Mouse (Mus musculus): ENCODE data around the gene Rai1.

The Rai1 gene

GRCm38 (mm10) chr11:60100827-60101555, 3.8 kb upstream of the Rai1 start:
- WGBS, result 87% methylated on average over 4 of the region's 4 CpGs

DNA sequence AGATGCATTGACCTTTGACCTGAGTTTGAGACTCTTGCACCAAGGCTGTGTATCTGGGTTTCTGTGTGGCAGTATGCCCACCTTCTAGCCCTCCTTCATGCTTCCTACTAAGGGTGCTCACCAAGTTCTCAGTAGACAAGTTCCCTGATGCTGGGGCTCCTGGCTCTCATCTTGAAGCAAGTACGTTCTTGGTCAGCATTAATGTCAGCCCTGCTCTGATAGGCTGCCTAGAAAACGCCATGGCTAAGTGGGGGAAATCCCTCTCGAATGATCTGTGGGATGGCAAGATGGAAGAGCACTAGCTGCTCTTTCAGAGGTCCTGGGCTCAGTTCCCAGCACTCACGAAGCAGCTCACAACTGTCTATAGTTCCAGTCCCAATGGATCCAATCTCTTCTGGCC, 2.8 kb upstream of the Rai1 start:
- 85% methylated on average over 4 of the region's 4 CpGs for WGBS

DNA sequence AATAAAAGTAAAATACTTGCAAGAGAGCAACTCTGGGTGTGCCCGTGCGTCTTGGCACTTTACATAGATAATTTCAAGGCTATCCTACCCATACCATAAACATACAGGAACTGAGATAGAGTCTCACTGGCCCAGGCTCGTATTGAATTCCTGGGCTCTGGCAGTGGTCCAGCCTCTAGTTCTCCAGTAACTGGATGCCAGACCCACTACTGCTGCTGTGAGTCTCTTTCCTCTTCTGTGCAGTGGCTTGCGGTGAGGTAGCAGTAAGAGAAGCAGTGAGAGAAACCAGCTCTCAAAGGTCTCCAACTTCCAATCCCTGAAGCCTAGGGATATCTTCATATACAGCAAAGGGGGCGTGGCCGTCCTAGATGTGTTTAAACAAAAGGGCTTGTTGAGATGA, 2.1 kb upstream of the Rai1 start:
- WGBS, result 74% methylated on average over 6 of the region's 6 CpGs

DNA sequence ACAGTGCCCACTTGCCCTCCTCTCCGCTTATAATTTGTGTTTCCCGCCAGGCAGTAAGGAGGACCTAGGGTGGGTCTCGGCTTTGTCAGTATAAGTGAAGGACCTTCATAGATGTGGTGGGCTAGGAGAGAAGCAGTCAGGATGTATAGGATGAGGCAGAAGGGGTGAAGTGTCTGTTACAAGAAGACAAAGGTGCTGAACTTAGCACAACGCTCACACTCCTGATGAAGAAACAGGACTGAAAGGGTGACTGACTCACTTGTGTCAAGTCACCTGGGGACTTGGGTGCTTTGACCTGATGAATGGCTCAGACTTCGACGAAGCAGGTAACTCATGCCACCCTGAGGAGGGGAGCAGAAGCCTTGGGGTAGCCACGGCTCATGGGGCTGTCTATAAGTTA, 1.2 kb upstream of the Rai1 start:
- WGBS, result 94% methylated on average over 7 of the region's 7 CpGs

DNA sequence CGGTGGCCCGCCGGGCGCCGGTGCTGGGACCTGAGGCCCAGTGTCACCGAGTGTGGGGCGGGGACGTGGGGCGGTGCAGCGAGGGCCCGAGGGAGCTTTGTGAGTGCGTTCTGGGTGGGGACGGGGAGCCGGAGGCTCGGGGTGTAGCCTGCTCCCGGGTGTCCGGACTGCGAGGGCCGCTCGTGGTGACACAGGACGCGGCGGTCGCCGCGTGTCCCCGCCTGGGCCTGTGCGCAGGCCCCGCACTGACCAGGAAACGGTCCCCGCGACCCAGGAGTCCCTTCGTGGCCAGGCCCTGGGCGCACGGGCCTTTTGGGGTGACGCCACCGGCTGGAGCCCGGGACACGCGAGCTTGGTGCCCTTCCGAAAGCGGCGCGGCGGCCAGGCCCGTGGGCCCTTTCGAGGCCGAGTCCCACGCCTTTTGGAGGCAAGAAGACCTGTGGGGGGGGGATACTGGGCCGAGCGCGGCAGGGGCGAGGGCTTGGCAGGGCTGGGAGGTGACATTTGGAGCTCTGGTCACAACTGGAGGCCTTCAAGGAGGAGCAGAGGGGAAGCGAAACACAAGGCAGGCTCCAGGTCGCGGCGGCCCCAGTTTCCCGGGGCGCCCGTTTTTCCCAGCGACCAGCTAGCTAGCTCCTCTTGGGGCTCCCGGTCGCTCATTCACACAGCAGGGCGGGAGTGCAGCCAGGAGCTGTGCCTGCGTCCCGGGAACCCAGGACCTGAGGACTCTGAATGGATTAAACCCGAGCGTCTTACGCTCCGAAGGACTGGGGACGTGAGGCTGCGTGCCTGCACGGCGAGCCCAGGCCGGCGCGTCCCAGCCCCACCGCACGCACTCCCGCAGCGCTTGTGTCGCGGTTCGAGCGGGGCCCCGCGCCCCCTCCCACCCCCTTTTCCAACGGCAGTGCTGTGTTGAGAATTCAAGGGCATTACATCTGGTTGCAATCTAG, 1.1 kb downstream of the Rai1 start:
- WGBS, result under 1% methylated on average over 88 of the region's 88 CpGs

GRCm38 (mm10) chr11:60106543-60107110, 1.8 kb downstream of the Rai1 start:
- 3% methylated on average over 14 of the region's 14 CpGs for WGBS

DNA sequence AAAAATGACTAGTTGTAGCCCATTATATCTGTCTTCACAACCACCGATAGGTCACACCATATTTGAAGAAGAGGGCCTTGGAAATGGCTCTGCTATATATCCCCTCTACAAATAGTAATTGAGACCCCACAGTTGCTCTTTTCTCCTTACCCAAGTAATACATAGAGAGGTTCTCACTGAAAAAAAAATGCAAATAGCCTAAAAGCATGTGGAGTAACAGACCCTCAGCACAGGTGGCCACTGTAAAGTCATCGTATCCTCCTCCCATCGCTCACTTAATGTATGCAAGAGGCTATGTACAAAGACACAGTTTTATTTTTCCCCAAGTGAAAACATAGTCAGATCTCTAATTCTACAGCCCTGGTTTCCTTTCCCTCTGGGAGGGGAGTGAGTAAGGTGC, 2.6 kb downstream of the Rai1 start:
- 60% methylated on average over 3 of the region's 3 CpGs for WGBS

- 54% methylated on average over 5 of the region's 5 CpGs for WGBS
These were observed 3.9 kb downstream of the Rai1 start for GRCm38 (mm10) chr11:60108631-60109172.

DNA sequence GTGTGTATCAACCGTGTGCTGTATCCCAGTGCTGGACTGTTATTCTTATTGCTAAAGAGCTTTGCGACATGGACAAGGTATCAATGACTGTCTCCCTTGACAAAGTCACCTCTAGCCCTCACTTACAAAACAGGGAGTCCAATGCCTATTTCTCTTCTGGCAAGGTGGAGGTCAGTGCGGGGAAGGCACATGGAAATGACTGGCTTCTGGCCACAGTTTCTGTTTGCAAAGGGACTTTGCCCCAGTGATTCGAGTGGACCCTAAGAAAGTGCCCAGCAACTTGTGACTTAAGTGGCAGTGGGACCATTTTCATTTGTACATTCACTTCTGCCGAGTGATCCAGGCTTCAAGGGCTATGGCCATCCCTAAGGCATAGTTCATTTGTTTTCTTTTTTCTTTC, 5.6 kb downstream of the Rai1 start:
- WGBS, result 73% methylated on average over 5 of the region's 5 CpGs

- WGBS, result 74% methylated on average over 2 of the region's 2 CpGs
These were observed 6.8 kb downstream of the Rai1 start for GRCm38 (mm10) chr11:60111576-60111975.

GRCm38 (mm10) chr11:60113624-60114023, 8.8 kb downstream of the Rai1 start:
- 21% methylated on average over 4 of the region's 4 CpGs for WGBS

GRCm38 (mm10) chr11:60114296-60115023, 9.6 kb downstream of the Rai1 start:
- WGBS, result 4% methylated on average over 21 of the region's 21 CpGs

DNA sequence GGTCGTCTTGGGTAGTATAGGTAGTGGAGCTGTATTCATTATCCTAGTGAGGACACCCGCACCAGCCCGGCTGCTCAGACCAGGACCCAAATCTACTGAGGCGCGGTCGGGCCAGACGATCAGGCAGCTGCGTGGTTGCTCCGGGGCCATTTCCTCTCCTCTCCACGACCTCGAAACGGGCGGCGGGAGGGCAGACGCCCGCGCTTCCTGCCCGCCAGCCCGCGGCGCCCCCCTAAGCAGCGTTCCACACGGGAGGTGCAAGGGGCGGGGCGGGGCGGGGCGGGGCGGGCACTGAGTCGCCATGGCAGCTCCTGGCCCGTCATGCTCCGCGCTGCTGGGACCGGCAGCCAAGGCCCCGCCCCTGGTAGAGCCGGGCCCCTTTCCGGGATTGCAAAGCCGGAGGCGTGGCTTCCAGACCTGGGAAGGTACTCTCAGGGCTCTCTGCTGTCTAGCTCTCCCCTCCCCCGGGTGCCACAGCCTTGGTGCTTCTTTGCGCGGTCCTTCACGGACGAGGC, 10.3 kb downstream of the Rai1 start:
- WGBS, result under 1% methylated on average over 41 of the region's 43 CpGs

- WGBS, result 19% methylated on average over 6 of the region's 6 CpGs
These were observed 10.9 kb downstream of the Rai1 start for GRCm38 (mm10) chr11:60115638-60116276.

DNA sequence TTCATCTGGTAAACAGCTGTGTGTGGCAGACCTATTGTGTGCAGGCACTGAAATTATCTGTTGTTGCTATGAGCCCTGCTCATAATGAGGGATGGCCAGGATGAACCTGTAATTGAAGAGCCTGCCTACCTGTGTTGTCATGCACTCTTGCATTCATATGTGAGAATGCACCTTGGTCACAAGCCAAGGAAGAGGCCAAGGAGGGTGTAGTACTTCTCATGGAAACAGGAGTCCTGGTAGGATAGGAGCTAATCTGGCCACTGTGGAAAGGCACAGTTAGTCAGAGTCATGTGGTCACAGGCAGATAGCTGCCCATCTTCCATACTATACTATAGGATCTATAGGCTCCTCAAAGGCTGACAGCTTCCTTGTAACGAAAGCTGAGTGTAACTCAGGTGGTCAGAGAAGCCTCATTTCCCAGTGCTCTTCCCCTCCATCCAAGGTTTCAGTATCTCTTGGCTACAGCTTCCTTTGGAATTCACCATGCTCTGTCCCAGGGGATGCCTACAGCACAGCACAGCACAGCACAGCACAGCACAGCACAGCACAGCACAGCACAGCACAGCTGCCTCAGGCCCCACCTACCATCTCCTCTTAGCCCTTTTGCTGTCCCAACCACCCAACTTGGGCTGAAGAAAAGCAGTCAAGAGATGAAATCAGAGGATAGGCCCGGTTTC, 15.9 kb downstream of the Rai1 start:
- WGBS, result 79% methylated on average over 2 of the region's 2 CpGs

DNA sequence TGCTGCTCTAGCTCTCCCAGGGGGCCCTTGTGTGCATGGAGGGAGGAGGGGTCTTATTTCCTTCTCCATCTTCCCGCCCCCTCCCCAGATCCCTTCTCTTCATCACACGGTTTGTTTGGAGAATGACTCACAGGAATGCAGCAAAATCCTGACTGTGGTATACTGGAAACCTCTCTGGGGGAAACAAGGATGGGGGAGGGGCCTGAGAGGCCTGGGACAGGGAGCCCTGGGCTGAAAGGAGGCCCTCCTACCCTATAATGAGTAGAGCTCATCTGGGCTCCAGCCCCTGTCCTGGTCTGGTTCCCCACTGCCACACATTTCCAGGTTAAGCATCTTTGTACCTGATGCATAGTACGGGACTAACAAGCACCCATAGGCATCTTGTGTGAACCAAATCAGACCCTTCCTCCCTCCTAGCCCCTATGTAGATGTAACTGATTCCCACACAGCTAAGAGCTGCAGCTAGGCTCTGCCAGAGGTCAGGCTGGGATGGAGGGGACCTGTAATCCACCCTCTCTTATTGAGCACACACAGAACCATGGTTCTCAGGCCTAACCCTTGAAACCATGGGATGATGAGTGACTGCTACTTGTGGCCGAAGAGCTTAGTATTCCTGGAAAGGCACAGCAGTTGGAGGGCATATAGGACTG, 23.2 kb downstream of the Rai1 start:
- 60% methylated on average over 4 of the region's 4 CpGs for WGBS

GRCm38 (mm10) chr11:60130516-60130915, 25.7 kb downstream of the Rai1 start:
- 47% methylated on average over 6 of the region's 6 CpGs for WGBS

DNA sequence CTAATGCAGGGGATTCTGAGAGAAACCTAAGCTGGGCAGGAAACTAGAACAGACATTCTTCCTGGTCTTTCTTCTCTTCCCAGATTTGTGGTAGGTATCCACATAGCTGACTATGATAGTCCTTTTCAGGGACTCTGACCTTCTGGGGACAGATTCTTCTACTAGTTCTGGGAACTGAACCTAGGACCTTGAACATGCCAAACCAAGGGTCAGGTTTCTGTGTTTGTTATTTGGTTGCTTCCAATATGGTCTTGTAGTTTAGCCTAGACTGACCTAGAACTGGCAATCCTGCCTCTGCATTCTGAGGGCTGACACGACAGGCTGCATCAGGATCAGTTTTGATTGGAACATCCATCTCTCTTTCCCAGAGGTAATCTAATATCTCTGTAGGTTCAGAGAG, 27.2 kb downstream of the Rai1 start:
- WGBS, result 70% methylated on average over 1 of the region's 1 CpGs

- WGBS, result 88% methylated on average over 1 of the region's 1 CpGs
These were observed 31.7 kb downstream of the Rai1 start for GRCm38 (mm10) chr11:60136491-60136890.

Data from cerebral cortex, adult 2 months (tissue).